In genomic region chr6:126666091-126666490, GRCm38 (mm10) we compare ENCODE assay signal across 27 mouse cellular contexts. TPM values are rescaled to one million over a fixed set of nuclear protein-coding genes. Genes with fewer than 3 reads are reported as not detected.
DNase-seq lines count a peak whose midpoint lies in the region; ATAC-seq lines count a peak whose summit lies in the region.
"Had no signal": no experiment of that assay in that cellular context is flagged by ENCODE, and none has a peak within 500 bp of the region (broad histone marks: within the 10 kb centered on the region; RNA-seq: fewer than 3 reads in every experiment).

No protein-coding gene starts in this region.

- 10% methylated on average over 6 of the region's 6 CpGs for WGBS in midbrain, embryonic 14.5 days
- 33% methylated on average over 6 of the region's 6 CpGs for WGBS in midbrain, embryonic 10.5 days

- H3K4me2 ChIP-seq in midbrain, embryonic 14.5 days (ENCODE audit: low read length) = no peak overlapping the region
- H3K4me2 ChIP-seq: embryonic facial prominence, embryonic 12.5 days; embryonic facial prominence, embryonic 15.5 days; heart, embryonic 12.5 days; heart, embryonic 15.5 days; hindbrain, embryonic 13.5 days; intestine, embryonic 15.5 days had no signal

- no peak overlapping the region for H3K4me3 ChIP-seq in midbrain, embryonic 14.5 days (replicated peaks; ENCODE audit: low read depth, low read length)
- H3K4me3 ChIP-seq in midbrain, embryonic 10.5 days = no peak overlapping the region
- H3K4me3 ChIP-seq: embryonic facial prominence, embryonic 12.5 days; embryonic facial prominence, embryonic 15.5 days; heart, embryonic 12.5 days; heart, embryonic 15.5 days; hindbrain, embryonic 10.5 days; hindbrain, embryonic 13.5 days; intestine, embryonic 15.5 days had no signal

- H3K4me1 ChIP-seq in midbrain, embryonic 14.5 days (ENCODE audit: control insufficient read depth, insufficient read depth, low read length) = 0 out of 2 replicates have a peak, but pooled peaks cover 3% of the 10 kb centered on the region
- H3K4me1 ChIP-seq in midbrain, embryonic 10.5 days = peaks cover 33% of the 10 kb centered on the region
- H3K4me1 ChIP-seq: embryonic facial prominence, embryonic 12.5 days; embryonic facial prominence, embryonic 15.5 days; heart, embryonic 12.5 days; heart, embryonic 15.5 days; hindbrain, embryonic 13.5 days; intestine, embryonic 15.5 days had no signal

- H3K27me3 ChIP-seq in midbrain, embryonic 14.5 days (ENCODE audit: control insufficient read depth, insufficient read depth, low read length) = no peaks in the 10 kb centered on the region
- peaks cover 43% of the 10 kb centered on the region for H3K27me3 ChIP-seq in midbrain, embryonic 10.5 days (ENCODE audit: low read depth, poor library complexity, severe bottlenecking)
- H3K27me3 ChIP-seq: intestine, embryonic 15.5 days had no signal

- H3K36me3 ChIP-seq in midbrain, embryonic 14.5 days (ENCODE audit: control insufficient read depth, insufficient read depth, low read length) = no peaks in the 10 kb centered on the region
- no peaks in the 10 kb centered on the region for H3K36me3 ChIP-seq in midbrain, embryonic 10.5 days
- H3K36me3 ChIP-seq: embryonic facial prominence, embryonic 12.5 days; embryonic facial prominence, embryonic 15.5 days; G1E; heart, embryonic 12.5 days; heart, embryonic 15.5 days; hindbrain, embryonic 10.5 days; hindbrain, embryonic 13.5 days; intestine, embryonic 15.5 days had no signal

- ATAC-seq in frontal cortex, adult (ENCODE audit: low TSS enrichment) = peak; percentile 89
- ATAC-seq in midbrain, embryonic 14.5 days (ENCODE audit: low FRiP score, low TSS enrichment) = no peak
- ATAC-seq: forebrain, embryonic 14.5 days; hindbrain, embryonic 16.5 days; intestine, embryonic 15.5 days; Patski had no signal

- H3K9me3 ChIP-seq in midbrain, embryonic 14.5 days (ENCODE audit: control insufficient read depth, low read length) = no peaks in the 10 kb centered on the region
- H3K9me3 ChIP-seq in midbrain, embryonic 10.5 days (replicated peaks) = no peaks in the 10 kb centered on the region
- H3K9me3 ChIP-seq: embryonic facial prominence, embryonic 12.5 days; embryonic facial prominence, embryonic 15.5 days; heart, embryonic 12.5 days; heart, embryonic 15.5 days; hindbrain, embryonic 10.5 days; hindbrain, embryonic 13.5 days; intestine, embryonic 15.5 days had no signal

- H3K9ac ChIP-seq in midbrain, embryonic 14.5 days (replicated peaks; ENCODE audit: low read length) = no peak overlapping the region
- H3K9ac ChIP-seq: embryonic facial prominence, embryonic 12.5 days; embryonic facial prominence, embryonic 15.5 days; heart, embryonic 12.5 days; heart, embryonic 15.5 days; hindbrain, embryonic 13.5 days; intestine, embryonic 15.5 days had no signal

- DNase-seq in frontal cortex, postnatal 14 days (ENCODE audit: low spot score in 2 of 2) = no peak
- peak; percentile 17 for DNase-seq in midbrain, embryonic 14.5 days
- no peak for DNase-seq in midbrain, embryonic 10.5 days (ENCODE audit: low spot score)
- DNase-seq in brain, adult 2 months (ENCODE audit: low read depth, low spot score) = peak; percentile 72
- DNase-seq in cerebellum, adult 9-10 months = no peak
- DNase-seq: adrenal gland, adult 2 months; adrenal gland, postnatal 14 days; B cell, adult 2 months; cerebellum, adult 18-20 months; cerebellum, adult 9-11 months; cerebellum, postnatal 25 days; gastrocnemius, postnatal 25 days; heart, adult 18-20 months; heart, postnatal 10 days; heart, postnatal 36 days had no signal

- no peak overlapping the region for H3K27ac ChIP-seq in midbrain, embryonic 14.5 days (replicated peaks; ENCODE audit: low read depth, low read length)
- H3K27ac ChIP-seq in midbrain, embryonic 10.5 days (replicated peaks) = no peak overlapping the region
- H3K27ac ChIP-seq: embryonic facial prominence, embryonic 12.5 days; embryonic facial prominence, embryonic 15.5 days; heart, embryonic 15.5 days; hindbrain, embryonic 10.5 days; hindbrain, embryonic 13.5 days; intestine, embryonic 15.5 days had no signal

RNA-seq across cellular contexts. Expression of gene Kcna1, which starts 19.9 kb away (rescaled TPM):
- 0.95 and 1.8 TPM in 2 replicates for polyA plus RNA-seq in midbrain, embryonic 14.5 days (2014; fragmentation: Nextera tagmentation; extraction: Ambion mirVana)
- 1.9 and 2.5 TPM in 2 replicates for polyA plus RNA-seq in midbrain, embryonic 10.5 days (2016; fragmentation: Nextera tagmentation; extraction: Ambion mirVana)
- polyA plus RNA-seq: G1E had no signal

Comparison
In these comparisons a context has a peak if more than half of its experiments do, and no peak if none do; other contexts are left out.
1. DNase-seq: peak in midbrain, embryonic 14.5 days (single experiment) and brain, adult 2 months (single experiment); none in frontal cortex, postnatal 14 days (0 of 2), midbrain, embryonic 10.5 days (single experiment) and cerebellum, adult 9-10 months (single experiment).